Mouse (Mus musculus) cerebellum, postnatal 25 days (tissue): ENCODE results near the gene 1700069L16Rik.

Experiments
- DNase-seq, 2 experiments: peaks; one replicate each; pipeline ENCODE4 v3.0.0; 2021; ENCODE audit warnings: mixed read lengths in 2 of 2

1700069L16Rik gene

DNA sequence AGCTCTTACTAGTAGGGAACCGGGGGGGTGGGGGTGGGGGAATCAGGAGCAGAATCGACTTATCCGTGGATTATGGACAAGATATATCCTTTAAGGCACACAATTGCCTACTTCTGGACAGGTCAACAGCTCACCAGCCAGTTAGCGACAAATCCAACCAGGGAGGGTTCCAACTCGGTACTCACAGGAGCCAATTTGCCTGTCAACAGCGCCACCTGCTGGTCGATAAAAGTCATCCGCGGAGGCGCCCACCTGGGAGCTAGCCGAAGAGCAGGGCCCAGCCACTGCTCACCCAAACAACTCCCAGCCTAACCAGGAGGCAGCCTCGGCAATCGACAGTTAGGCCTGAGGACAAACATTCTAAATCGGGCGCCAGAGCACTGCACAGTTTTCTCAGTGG is at the start of gene 1700069L16Rik:
TSS of gene 1700069L16Rik (minus strand) at position 327 of the 400 bp plus-strand sequence.
- peak; percentile 96 to 97 for DNase-seq

- peak; percentile 86 to 90 for DNase-seq
Measured at GRCm38 (mm10) chr5:113773664-113774063, 49.1 kb upstream of the 1700069L16Rik start.

DNA sequence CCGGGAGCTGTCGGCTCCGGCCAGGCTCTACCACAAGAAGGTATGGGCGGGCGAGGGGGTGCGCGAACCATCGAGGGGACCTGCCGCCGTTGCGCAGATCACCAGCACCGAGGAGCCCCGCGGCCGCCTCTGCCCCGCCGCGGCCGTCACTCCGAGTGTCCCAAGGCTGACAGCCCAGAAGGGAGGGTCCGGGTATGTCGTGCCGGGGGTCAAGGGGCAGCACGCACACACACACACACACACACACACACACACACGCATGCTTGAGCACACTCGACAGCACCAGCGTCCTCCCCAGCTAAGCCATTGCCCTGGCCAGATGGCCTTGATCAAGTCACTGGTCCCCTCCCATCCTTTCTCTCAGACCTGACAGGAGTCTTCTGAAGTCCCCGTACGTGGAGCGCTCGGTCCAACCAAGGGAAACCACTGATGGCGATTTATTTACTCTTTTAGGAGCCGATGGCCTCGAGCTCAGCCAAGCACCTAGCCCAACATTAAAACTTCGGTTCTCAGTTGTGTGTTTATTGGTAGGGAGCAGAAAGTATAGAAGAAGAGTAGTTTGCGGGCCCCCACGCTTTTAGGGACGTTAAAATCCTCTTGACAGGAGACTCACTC is 48.4 kb upstream of the 1700069L16Rik start:
- no peak for DNase-seq

DNA sequence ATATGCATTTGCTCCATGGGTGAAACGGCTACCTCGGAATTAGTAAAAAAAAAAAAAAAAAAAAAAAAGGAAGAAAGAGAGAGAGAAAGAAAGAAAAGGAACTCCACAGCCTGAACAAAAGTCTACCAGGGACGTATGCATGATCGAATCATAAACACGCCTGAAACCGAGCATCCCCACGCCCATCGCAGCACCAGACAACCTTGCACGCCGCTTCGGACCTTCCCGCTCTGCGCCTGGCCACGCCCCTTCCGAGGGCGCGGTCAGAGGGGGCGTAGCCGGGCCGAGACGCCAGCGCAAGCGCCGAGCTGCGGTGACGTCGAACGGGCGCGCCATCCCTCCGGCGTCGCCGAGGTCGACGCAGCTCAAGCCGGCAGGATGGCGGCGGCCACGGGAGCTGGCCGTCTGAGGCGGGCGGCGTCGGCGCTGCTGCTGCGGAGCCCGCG is 47.9 kb upstream of the 1700069L16Rik start, which contains the start of the genes Sart3 and Iscu:
TSS of gene Sart3 (minus strand) at position 61 of the 446 bp plus-strand sequence.
TSS of gene Iscu (plus strand) at position 299 of the 446 bp plus-strand sequence.
- DNase-seq: peak; percentile 95 to 98

DNA sequence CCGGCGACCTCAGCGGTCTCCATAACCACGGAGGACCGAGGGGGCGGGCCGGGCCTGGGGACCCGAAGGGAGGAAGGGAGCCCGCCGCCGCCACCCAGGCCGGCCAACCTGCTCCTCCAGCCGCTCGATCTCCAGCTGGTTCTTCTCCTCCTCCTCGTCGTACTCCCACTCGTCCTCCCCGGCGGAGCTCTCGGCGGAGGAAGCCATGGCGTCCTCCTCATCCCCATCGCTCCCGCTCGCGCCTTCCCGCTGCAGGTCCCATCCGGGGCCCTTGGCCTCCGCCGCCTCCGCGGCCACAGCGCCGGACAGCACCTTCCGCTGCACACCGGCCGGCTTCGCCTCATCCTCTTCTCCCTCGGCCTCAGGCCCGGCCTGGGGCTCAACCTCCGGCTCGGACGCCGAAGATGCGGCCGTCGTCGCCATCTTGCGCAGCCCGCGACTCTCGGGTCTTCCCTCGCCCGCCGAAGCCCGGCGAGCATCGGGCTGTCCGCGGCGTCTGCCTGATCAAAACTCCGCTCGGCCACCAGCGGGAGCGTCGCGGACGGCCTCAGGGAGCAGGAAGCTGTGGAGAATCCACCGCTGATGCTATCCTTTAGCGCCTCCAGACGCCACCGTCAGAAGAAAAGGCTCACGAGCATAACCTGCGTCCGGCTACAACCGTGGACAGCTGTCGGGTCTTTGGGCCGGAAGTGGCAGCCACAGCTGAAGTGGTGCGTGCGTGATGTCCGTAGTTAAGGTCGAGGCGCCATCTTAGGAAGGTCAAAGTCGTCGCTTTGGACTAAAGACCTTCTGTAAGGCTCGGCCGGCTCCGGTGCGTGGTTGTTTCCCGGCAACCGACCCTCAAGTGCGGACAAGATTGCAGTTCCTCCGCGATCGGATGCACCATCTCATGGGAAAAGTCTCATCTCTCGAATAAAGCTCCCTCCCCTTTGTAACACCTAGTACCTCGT is 46.9 kb upstream of the 1700069L16Rik start:
- DNase-seq: peak; percentile 88 to 92

DNA sequence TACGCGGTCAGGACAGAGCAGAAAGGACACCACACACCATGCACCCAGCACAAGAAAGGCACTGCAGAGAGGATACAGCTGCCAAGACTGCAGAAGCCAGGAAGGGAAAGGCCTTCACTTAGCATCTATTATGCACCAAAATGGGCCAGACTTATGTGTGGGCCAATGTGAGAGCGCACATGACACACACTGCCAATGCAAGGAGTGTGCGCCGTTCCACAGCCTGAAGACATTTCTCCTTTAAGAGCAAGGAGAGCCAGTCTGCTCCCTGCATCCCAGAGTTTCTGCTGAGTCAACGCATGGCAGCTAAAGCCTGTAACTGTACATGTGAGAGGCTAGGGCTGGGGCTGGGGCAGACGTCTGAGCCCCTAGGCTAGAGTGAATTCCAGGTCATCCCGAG is 44.2 kb upstream of the 1700069L16Rik start:
- DNase-seq: no peak

DNA sequence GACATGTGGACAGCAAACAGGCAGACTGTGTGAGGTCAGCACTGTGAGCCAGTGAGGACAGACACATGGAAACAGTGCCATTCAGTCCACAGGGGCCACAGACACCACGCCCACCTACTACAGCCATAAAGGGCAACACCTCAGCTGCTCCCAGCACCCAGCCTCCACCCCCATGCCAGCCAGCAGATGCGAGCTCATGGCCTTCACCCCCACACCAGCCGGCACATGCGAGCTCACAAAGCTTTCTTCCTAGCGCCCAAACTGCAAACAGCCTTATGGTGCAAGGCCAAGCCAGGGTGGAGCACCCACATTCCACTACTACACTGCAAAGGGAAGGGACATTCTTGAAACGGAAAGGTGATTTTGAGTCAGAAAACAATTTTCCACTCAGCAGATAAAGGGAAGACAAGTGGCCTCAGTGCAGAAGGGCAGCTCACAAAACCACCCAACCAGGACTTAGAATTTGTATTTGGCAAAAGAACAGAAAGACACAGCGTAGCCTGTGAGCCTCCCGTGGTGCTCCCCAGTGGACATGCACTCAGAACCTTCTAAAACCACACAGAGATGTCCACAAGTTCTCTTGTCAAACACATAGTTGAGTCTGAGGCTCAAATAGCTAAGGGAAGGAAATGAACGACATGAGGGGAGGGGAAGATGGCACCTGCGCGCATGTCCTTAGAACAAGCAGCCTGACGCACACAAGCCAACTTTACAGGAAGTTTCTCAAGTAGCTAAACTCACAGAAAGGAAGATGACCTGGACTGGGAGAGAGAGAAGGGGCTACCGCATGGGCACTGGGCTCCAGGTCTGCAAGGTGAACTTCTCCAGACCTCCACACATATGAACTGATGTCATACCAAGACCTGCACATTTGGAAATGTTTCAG is 41.3 kb upstream of the 1700069L16Rik start:
- no peak for DNase-seq

DNA sequence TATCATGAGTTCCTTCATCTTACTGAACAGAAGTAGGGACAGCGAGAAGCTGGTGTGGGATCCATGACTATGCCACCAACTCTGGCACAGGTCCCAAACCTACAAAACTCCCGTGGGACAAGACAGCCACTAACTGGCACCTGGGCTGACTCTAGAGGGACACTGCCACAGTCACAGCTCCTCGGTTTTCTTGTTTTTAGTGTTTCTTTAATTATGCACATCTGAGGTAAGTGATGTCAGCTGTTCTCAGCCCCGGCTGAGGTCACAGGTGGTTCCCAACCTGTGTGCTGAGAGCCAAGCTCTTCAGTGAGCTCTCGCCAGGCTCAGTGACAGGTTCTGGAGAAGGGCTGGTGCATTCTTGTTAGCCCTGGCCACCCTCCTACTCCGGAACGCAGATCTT is 39.9 kb upstream of the 1700069L16Rik start:
- no peak for DNase-seq

DNA sequence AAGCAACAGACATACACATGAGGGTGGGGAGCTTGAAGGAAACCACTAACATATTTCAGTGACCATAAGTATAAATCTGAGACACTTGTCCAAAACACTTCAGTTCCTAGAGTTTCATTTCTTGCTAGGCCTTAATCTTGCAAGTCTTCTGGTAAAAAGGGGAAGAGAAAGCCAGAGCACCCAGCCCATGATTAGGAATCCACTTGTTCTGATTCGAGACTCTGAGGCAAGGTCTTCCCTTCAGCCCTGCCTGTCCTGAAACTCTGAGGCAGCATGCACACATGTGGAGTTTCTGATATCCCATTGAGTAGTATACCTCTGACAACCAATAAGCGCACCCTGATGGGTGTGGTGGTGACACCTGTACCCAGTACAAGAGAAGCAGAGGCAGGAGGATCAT is 37.0 kb upstream of the 1700069L16Rik start:
- no peak for DNase-seq

DNA sequence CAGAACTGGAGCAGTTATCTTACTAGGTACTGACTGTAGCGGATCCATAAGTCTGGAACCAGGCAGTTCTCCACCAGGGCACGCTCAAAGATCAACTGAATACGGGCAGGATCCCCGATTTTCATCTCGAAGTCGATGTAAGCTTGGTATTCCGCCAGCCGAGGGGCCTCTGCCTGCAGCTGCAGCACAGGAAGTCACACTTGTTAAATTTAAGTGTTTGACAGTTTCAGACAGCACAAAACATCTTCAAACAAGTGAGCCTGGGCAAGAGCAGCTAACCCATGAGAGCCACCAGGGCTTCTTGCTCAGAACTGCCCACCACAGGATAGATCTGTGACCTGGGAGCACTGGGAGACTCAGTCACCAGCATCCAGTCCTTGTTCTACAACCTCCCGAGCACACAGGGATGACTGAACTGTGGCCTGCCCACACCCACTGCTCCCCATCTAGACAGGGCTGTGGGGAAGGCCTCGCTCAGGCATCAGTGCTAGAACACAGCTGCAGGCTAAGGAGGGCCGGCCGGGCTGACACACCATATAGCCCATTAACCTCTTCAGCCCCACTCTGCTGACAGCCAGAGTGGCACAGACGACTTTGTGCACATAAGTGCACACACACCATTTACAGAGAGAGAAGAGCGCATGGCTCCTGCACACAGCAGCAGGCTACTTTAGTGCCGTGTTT is 30.9 kb upstream of the 1700069L16Rik start:
- no peak for DNase-seq

DNA sequence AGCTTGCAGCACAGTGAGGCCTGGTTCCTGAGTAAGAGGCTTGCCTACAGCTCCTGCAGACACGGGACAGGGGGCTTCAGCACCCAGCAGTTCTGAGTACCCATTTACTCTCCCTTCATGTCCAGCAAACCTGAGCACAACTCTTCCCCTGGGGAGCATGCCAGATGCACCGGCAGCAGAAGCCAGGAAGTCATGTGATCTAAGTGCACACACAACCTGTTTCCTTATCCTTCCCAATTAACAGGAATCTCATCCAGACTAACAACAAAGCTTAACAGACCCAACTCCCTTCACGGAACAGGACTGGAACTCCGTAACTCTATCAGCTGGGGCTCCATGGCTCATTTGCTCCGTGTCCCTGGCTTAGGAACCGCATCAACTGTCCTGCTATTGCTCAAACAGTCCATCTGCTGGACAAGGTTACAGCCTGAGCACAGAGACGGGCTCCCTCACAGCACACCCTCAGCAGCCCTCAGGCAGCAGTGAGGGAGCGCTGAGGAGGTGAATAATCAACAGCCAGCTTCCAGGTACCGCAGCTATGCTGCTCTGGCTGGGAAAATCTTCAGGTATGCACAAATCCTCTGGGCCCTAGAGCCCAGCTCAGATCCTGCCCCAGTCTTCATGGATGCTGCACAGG is 27.1 kb upstream of the 1700069L16Rik start:
- DNase-seq: peak; percentile 59

DNA sequence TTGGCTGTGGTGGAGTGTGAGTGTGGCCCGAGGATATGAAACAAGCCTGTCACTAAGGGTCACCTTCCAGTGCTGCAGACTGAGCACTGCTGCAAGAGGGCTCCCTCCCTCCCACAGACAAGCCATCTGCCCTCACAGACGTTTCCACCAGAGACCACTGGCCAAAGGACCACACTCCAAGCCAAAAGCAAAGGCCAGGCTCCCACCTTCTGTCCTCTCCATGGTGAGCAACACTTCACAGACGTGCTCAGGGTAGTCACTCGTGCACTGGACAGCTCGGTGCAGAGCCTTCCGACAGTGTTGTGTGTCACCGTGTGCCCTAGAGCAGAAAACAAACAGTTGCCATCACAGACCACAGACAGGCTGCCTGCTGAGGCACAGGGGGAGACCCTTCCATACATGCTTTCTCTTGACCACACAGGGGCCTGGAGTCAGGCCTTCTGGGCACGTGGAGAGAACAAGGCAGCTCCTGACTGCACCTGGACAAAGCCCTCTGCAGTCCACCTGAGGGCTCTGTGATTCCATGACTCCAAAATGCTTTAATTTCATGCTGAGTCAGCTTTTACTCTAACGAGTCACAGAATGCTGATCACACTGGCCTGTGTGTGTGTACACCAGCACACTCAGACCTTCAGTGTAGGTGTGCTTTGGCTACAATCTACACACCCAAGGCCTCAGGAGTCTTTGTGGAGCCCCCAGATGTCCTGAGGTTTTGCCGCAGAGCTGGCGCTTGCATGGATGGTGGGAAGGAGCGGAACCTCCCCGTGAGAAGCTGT is 24.2 kb upstream of the 1700069L16Rik start:
- peak; percentile 66 to 76 for DNase-seq

DNA sequence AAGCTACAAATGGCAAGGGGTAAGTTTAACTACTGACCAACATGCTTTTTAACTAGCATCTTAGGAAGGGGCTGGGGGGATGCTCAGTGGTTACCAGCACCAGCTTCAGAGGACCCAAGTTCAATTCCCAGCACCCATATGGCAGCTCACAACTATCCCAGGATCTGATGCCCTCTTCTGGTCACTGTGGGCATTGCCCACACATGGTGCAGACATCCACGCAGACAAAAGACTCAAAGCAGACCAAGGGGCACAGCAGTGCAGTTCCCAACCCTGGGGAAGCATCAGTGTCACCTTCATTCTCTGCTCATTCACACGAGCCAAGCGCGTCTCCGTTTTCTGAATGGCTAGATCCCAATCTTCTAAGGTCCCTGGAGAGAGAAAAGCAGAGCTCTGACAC is 23.1 kb upstream of the 1700069L16Rik start:
- DNase-seq: no peak

DNA sequence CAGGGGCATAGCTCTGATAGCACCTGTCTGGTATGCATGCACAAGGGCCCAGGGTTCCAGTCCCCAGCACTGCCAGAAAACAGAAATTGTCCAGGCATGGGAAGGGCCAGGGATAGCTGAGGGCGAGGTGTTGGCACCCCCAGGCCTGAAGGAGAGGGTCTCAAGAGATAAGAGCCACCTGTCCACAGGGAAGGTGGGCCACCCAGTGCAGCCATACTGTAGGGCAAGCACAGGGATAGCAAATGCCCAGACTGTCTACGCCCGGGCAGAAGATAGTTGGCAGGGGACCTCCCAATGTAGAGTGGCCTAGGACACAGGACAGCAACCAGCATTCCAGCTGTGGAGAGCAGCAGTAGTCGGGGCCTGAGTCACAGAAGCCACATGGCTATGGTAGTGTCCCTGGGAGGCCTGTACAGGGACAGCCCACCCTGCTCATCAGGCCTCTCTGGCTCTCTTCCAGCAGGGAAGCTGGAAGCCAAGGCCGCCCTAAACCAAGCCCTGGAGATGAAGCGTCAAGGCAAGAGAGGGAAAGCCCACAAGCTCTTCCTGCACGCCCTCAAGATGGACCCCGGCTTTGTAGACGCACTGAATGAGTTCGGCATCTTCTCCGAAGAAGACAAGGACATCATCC is 13.2 kb upstream of the 1700069L16Rik start:
- no peak for DNase-seq

DNA sequence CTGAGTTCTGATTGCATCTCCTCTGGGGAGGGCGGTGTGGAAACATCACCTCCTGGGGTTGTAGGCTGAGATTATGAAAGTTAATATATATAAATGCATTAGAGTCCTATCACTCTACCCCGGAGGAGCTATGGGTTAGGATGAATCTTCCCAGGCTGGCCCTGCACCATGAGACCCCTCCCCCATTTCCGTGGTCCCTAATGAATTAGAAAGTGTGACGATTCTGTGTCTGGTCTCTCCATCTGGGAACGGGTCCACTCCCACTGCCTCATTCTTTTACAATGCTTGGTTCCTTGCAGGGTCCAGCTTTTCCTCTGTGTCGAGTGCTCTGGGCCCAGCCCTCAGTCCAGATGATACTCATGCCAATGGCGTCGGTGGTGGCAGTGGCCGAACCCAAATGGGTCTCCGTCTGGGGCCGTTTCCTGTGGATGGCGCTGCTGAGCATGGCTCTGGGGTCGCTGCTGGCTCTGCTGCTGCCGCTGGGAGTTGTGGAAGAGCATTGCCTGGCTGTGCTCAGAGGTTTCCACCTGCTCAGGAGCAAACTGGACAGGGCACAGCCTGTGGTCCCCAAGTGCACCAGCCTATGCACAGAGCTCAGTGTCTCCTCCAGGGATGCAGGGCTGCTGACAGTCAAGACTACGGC is 12.1 kb upstream of the 1700069L16Rik start:
- peak; percentile 28 to 60 for DNase-seq

GRCm38 (mm10) chr5:113736113-113736502 is 11.5 kb upstream of the 1700069L16Rik start:
- no peak for DNase-seq

- DNase-seq: peak; percentile 93 to 96
Measured at GRCm38 (mm10) chr5:113735345-113736112, 11.0 kb upstream of the 1700069L16Rik start, which contains the start of gene Ficd. TSS of gene Ficd (plus strand) at chr5:113735803.

DNA sequence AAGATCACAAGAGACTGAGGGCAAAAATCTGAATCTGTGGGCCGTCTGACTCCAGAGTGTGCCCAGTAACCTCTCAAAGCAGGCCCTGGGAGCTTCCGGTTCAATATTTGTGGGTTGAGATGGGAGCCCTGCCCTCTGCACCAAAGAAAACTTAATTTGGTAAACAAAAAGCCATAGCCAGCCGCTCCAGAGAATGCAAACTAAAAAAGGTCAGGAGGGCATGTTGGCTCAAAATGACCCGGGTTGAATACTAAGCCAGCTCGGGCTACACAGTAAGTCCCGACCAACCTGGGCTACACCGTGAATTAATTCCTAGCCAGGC is 10.4 kb upstream of the 1700069L16Rik start:
- no peak for DNase-seq

DNA sequence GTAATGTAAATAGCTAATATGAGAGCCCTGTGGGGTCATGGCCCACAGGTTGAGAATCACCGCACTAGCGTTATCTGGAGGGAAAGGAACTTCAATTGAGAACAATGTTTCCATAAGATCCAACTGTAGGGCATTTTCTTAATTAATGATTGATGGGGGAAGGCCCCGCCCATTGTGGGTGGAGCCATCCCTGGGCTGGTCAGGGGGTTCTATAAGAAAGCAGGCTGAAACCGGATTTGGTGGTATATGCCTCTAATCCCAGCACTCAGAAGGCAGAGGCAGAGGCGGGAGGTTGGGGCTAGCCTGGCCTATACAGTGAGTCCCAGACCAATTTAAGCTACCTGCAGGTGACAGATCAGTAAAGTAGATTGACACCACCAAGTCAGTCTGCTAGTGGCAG is 9.8 kb upstream of the 1700069L16Rik start:
- no peak for DNase-seq
